Mouse (Mus musculus): ENCODE measurements around the gene Ilvbl.

Gene Ilvbl

DNA sequence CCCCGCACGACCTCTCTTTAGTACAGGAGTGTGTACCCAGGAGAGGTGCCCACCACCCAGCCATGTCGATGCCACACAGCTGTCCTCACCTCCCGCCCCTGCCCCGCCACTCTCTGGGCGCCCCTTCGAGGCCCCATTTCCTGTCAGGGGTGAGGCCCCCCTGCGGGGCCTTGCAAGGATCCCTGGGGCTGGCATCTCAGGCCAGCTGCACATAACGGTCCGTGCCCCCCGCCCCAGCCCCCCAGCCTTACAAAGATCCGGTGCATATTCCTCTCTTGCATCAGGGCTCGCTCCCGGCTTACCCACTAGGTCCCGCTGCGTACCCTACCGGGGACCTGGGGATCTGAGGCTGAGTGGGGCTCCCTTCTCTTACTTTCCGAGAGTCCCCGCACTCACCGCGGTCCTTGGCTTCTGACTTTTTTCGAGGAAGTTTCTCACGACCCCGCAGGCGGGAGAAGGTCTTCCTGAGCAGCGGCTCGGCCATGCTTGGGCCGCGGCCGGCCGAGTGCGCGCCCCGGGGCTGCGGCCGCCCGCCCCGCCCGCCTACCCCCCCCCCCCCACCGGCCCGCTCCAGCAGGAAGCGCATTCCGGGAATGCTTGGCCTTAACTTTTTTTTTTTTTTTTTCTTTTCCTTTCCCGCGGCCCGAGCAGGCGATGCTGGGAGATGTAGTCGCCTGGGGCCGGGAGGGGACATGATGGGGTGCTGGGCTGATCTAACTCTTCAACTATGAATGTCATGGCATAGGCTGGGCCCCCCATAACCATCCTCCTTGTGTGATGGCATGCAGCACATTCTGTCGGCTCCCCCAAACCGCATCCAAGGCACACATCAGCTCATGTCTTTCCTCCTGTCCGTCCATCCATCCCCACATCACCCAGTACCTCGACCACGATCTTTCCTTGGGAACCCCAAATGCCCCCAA, 17.5 kb downstream of the Ilvbl start, which contains the start of gene Syde1:
Gene Syde1 (minus strand): TSS at position 559 of the 923 bp plus-strand sequence.
- WGBS, result 6% methylated on average over 53 of the region's 54 CpGs

GRCm38 (mm10) chr10:78592856-78593379, 18.8 kb downstream of the Ilvbl start:
- 92% methylated on average over 4 of the region's 4 CpGs for WGBS

- WGBS, result 92% methylated on average over 5 of the region's 5 CpGs
Measured at GRCm38 (mm10) chr10:78593736-78594135, 19.6 kb downstream of the Ilvbl start.

- 81% methylated on average over 6 of the region's 6 CpGs for WGBS
Measured at GRCm38 (mm10) chr10:78594157-78594556, 20.0 kb downstream of the Ilvbl start.

- WGBS, result 87% methylated on average over 5 of the region's 5 CpGs
Measured at GRCm38 (mm10) chr10:78599865-78600264, 25.7 kb downstream of the Ilvbl start.

- WGBS, result 32% methylated on average over 3 of the region's 3 CpGs
Measured at GRCm38 (mm10) chr10:78605080-78605479, 30.9 kb downstream of the Ilvbl start.

DNA sequence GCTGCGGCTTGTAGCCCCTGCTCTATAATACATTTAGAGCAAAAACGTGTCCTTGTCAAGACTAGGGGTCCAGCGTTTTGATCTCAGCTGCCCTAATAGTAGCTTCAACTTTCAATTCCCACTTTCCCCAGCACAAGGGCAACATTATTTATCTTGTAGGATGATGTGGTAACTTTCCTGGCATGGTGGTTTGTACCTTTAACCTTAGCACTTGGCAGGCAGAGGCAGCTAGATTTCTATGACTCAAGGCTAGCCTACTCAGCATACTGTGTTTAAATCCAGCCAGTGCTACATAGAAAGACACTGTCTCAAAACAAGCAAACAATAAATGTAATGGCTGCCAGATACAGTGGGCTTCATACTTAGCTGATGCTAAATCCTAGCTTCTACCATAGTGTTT, 33.5 kb downstream of the Ilvbl start:
- WGBS, result 78% methylated on average over 3 of the region's 3 CpGs

DNA sequence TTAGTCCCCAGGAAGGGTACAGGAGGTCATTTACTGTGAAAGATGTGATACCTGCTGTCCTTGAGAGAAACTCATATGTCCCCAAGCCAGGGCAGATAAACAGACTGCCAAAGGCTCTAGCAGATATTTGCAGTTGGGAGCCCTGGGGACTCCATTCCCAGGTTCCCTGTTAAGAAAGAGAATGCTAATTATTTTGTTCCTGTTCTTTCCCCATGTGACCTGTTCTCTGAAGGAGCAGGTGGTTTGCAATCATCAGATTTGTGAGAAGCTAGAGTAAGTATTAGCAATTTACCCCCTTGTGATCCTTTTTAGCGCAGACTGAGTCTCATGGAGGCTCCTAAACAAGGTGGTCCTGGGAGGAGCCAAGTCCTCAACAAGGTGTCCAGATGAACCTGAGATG, 43.8 kb downstream of the Ilvbl start, which contains the start of gene Olfr1357:
Gene Olfr1357 (minus strand): TSS at position 101 of the 400 bp plus-strand sequence.
- 95% methylated on average over 1 of the region's 1 CpGs for WGBS

- WGBS, result 75% methylated on average over 3 of the region's 3 CpGs
Measured at GRCm38 (mm10) chr10:78623143-78623542, 49.0 kb downstream of the Ilvbl start.

GRCm38 (mm10) chr10:78630194-78630593, 56.0 kb downstream of the Ilvbl start:
- whole genome bisulfite sequencing, result 51% methylated on average over 4 of the region's 4 CpGs

DNA sequence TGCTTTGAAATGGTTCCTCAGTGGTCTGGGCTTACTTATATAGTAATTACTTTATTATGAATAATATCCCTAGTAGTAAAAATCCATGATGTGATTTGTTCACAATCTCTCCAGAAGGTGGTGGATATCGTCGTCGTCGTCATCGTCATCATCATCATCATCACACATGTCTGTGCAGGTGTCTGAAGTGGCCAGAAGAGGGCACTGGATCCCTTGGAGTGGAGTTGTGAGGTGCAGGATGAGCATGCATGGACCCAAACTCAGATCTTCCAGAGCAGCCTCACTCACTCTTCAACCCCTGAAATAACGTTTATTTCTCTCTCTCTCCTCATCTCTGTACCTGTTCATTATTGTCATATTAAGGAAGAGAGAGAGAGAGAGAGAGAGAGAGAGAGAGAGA, 58.2 kb downstream of the Ilvbl start:
- 8% methylated on average over 6 of the region's 6 CpGs for WGBS

All from cerebral cortex, adult 2 months (tissue).